Mouse (Mus musculus) thymus, postnatal 10 days (tissue): ENCODE results near the gene Dhx40.

Experiments
- DNase-seq, 2 experiments: peaks; one replicate each; pipeline ENCODE4 v3.0.0; 2021; ENCODE audit warnings: low spot score in 2 of 2

The Dhx40 gene

GRCm38 (mm10) chr11:86807505-86807989 lies at the start of gene Dhx40:
Dhx40 (minus strand) TSS chr11:86807746.
- peak; percentile 83 to 88 for DNase-seq

- no peak for DNase-seq
Measured at GRCm38 (mm10) chr11:86855639-86856425, 48.3 kb upstream of the Dhx40 start.

GRCm38 (mm10) chr11:86853081-86853480 lies 45.5 kb upstream of the Dhx40 start:
- DNase-seq, result no peak

- no peak for DNase-seq
Measured at GRCm38 (mm10) chr11:86852534-86853054, 45.0 kb upstream of the Dhx40 start.

- DNase-seq, result no peak
Measured at GRCm38 (mm10) chr11:86851714-86852533, 44.4 kb upstream of the Dhx40 start.

- DNase-seq, result no peak
Measured at GRCm38 (mm10) chr11:86851234-86851671, 43.7 kb upstream of the Dhx40 start.

GRCm38 (mm10) chr11:86843831-86844230 lies 36.3 kb upstream of the Dhx40 start:
- no peak for DNase-seq

- no peak for DNase-seq
Measured at GRCm38 (mm10) chr11:86841261-86841660, 33.7 kb upstream of the Dhx40 start.

GRCm38 (mm10) chr11:86840511-86841154 lies 33.1 kb upstream of the Dhx40 start:
- DNase-seq, result no peak

- DNase-seq, result no peak
Measured at GRCm38 (mm10) chr11:86839716-86840447, 32.3 kb upstream of the Dhx40 start.

GRCm38 (mm10) chr11:86838792-86839191 lies 31.2 kb upstream of the Dhx40 start:
- no peak for DNase-seq

GRCm38 (mm10) chr11:86836366-86836765 lies 28.8 kb upstream of the Dhx40 start:
- DNase-seq, result peak; percentile 66 to 82

- no peak for DNase-seq
Measured at GRCm38 (mm10) chr11:86834628-86835338, 27.2 kb upstream of the Dhx40 start.

- no peak for DNase-seq
Measured at GRCm38 (mm10) chr11:86834050-86834449, 26.5 kb upstream of the Dhx40 start.

- no peak for DNase-seq
Measured at GRCm38 (mm10) chr11:86833153-86833552, 25.6 kb upstream of the Dhx40 start.

GRCm38 (mm10) chr11:86828396-86828795 lies 20.9 kb upstream of the Dhx40 start:
- DNase-seq, result no peak

GRCm38 (mm10) chr11:86827476-86828245 lies 20.1 kb upstream of the Dhx40 start:
- no peak for DNase-seq

GRCm38 (mm10) chr11:86824433-86824832 lies 16.9 kb upstream of the Dhx40 start:
- no peak for DNase-seq

- no peak for DNase-seq
Measured at GRCm38 (mm10) chr11:86822531-86822930, 15.0 kb upstream of the Dhx40 start.

- DNase-seq, result no peak
Measured at GRCm38 (mm10) chr11:86819536-86819935, 12.0 kb upstream of the Dhx40 start.
